Mouse (Mus musculus) spleen, adult 2 months (tissue): ENCODE measurements around the gene Cep57l1.

Experiments used
- CTCF ChIP-seq: fragments of 200-500 bp; IDR thresholded peaks from 2 replicates; pipeline ENCODE4 v1.5.1; 2011; ENCODE audit warnings: mild to moderate bottlenecking, inconsistent platforms; ENCODE audit not compliant: insufficient read depth, insufficient read length, insufficient replicate concordance; ENCODE audit errors: extremely low read depth
- POLR2A ChIP-seq: fragments of 200-500 bp; IDR thresholded peaks from 2 replicates; pipeline ENCODE4 v1.6.1; 2011; ENCODE audit warnings: low read depth, low read length, inconsistent platforms

GRCm38 (mm10) chr10:41829191-41829590 lies 19.5 kb upstream of the Cep57l1 start:
- TF ChIP-seq CTCF (no peak), POLR2A (no peak)
